ENCODE assay signal across 8 mouse cellular contexts in the genomic region with DNA sequence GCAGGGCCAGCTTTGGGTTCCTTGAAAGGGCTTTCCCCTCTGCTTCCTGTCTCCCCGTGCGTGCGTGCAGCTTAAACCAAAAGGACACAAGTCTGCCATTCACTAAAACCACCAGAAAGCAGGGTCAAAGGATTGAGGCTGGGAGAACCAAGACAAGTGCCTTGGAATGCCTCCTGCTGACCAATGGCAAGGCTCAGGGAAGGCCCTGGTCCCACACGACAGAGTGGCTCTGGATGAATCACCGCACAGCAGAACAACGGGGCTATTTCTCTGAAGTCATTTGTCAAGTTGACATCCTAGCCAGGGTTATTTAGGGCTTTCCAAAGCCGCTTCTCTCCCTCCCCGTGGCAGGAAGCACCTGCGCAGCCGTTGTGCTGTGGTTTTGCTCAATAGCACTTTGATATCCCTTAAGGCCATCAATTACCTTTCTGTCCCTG.
A peak's percentile ranks its signal among the peaks of the same experiment; 100 is the strongest.
DNase-seq lines count a peak whose midpoint lies in the region; ATAC-seq and TF ChIP-seq lines count a peak whose summit lies in the region.

No protein-coding gene starts in this region.

- no peaks in the 10 kb centered on the region for H3K27me3 ChIP-seq in lung, embryonic 14.5 days (ENCODE audit: insufficient read depth, low read length)
- H3K27me3 ChIP-seq in embryonic facial prominence, embryonic 14.5 days (replicated peaks; ENCODE audit: control insufficient read depth, insufficient read depth, low read length) = no peaks in the 10 kb centered on the region
- H3K27me3 ChIP-seq in limb, embryonic 11.5 days (ENCODE audit: control insufficient read depth, insufficient read depth, low read length) = no peaks in the 10 kb centered on the region

- WGBS in lung, embryonic 14.5 days = 18% methylated on average over 10 of the region's 10 CpGs
- WGBS in embryonic facial prominence, embryonic 14.5 days = 33% methylated on average over 10 of the region's 10 CpGs
- 11% methylated on average over 10 of the region's 10 CpGs for WGBS in limb, embryonic 11.5 days

- H3K27ac ChIP-seq in lung, embryonic 14.5 days (ENCODE audit: low read depth) = peak overlapping the region; percentile 48
- no peak overlapping the region for H3K27ac ChIP-seq in embryonic facial prominence, embryonic 14.5 days (replicated peaks; ENCODE audit: low read depth, low read length)
- 0 out of 2 replicates have a peak overlapping the region, but pooled peaks have one; percentile 45 for H3K27ac ChIP-seq in limb, embryonic 11.5 days (replicated peaks; ENCODE audit: low read depth, low read length)
- no peak overlapping the region for H3K27ac ChIP-seq in left cerebral cortex, adult 2 months

- no peak overlapping the region for H3K4me3 ChIP-seq in lung, embryonic 14.5 days (ENCODE audit: low read depth, low read length)
- H3K4me3 ChIP-seq in embryonic facial prominence, embryonic 14.5 days (ENCODE audit: low read depth, low read length) = no peak overlapping the region
- H3K4me3 ChIP-seq in limb, embryonic 11.5 days (ENCODE audit: low read depth, low read length) = no peak overlapping the region
- no peak overlapping the region for H3K4me3 ChIP-seq in left cerebral cortex, adult 2 months

- intact Hi-C loops in left cerebral cortex, adult 2 months (cut with DNase I) = no loop called here

- H3K4me2 ChIP-seq in lung, embryonic 14.5 days = no peak overlapping the region
- no peak overlapping the region for H3K4me2 ChIP-seq in embryonic facial prominence, embryonic 14.5 days (ENCODE audit: low read depth, low read length)
- H3K4me2 ChIP-seq in limb, embryonic 11.5 days (ENCODE audit: low read depth, severe bottlenecking) = no peak overlapping the region

- no peak for TF ChIP-seq CTCF in lung, embryonic 14.5 days (IDR thresholded peaks at IDR 0.05; ENCODE audit: low read depth)
- no peak for TF ChIP-seq CTCF in left cerebral cortex, adult 2 months (IDR thresholded peaks at IDR 0.05)

- DNase-seq in lung, embryonic 14.5 days = peak; percentile 70
- no peak for DNase-seq in lung, postnatal 10 days
- no peak for DNase-seq in embryonic facial prominence, embryonic 14.5 days (ENCODE audit: low spot score)
- peak; percentile 55 for DNase-seq in limb, embryonic 11.5 days (ENCODE audit: low spot score)
- DNase-seq in thymus, postnatal 10 days (ENCODE audit: low spot score in 2 of 2) = peak; percentile 56 to 64
- no peak for DNase-seq in left cerebral cortex, adult 2 months (ENCODE audit: extremely low spot score in 1 of 2, low spot score in 2 of 2)
- no peak for DNase-seq in testis, postnatal 14 days (ENCODE audit: low spot score)
- no peak for DNase-seq in frontal cortex, adult 2 months (ENCODE audit: extremely low spot score in 1 of 2, low spot score in 1 of 2)

- no peaks in the 10 kb centered on the region for H3K36me3 ChIP-seq in lung, embryonic 14.5 days (ENCODE audit: insufficient read depth)
- H3K36me3 ChIP-seq in embryonic facial prominence, embryonic 14.5 days (ENCODE audit: control insufficient read depth, insufficient read depth, low read length) = no peaks in the 10 kb centered on the region
- H3K36me3 ChIP-seq in limb, embryonic 11.5 days (ENCODE audit: control insufficient read depth, insufficient read depth, low read length) = no peaks in the 10 kb centered on the region

- no peaks in the 10 kb centered on the region for H3K9me3 ChIP-seq in lung, embryonic 14.5 days (ENCODE audit: low read depth, low read length)
- H3K9me3 ChIP-seq in embryonic facial prominence, embryonic 14.5 days (ENCODE audit: control insufficient read depth, low read length) = no peaks in the 10 kb centered on the region
- no peaks in the 10 kb centered on the region for H3K9me3 ChIP-seq in limb, embryonic 11.5 days (ENCODE audit: control insufficient read depth, low read length)

- ATAC-seq in lung, embryonic 14.5 days (ENCODE audit: insufficient read depth) = peak; percentile 58; the same call in 1 of the 2 replicates
- ATAC-seq in embryonic facial prominence, embryonic 14.5 days (ENCODE audit: low read depth) = peak; percentile 49; the same call in 1 of the 2 replicates
- ATAC-seq in limb, embryonic 11.5 days (ENCODE audit: insufficient number of reproducible peaks, low FRiP score, low TSS enrichment, low read depth) = 0 out of 2 replicates have a peak, but pooled peaks have one; percentile 58

- H3K9ac ChIP-seq in lung, embryonic 14.5 days = no peak overlapping the region
- H3K9ac ChIP-seq in embryonic facial prominence, embryonic 14.5 days (ENCODE audit: low read depth, low read length) = no peak overlapping the region
- 0 out of 2 replicates have a peak overlapping the region, but pooled peaks have one; percentile 8 for H3K9ac ChIP-seq in limb, embryonic 11.5 days (ENCODE audit: low read length)

- H3K4me1 ChIP-seq in lung, embryonic 14.5 days (ENCODE audit: insufficient read depth) = peaks cover 25% of the 10 kb centered on the region
- peaks cover 32% of the 10 kb centered on the region for H3K4me1 ChIP-seq in embryonic facial prominence, embryonic 14.5 days (ENCODE audit: control insufficient read depth, insufficient read depth, low read length)
- H3K4me1 ChIP-seq in limb, embryonic 11.5 days (ENCODE audit: control insufficient read depth, insufficient read depth, low read length) = peaks cover 21% of the 10 kb centered on the region

Comparison
In these comparisons a context has a peak if more than half of its experiments do, and no peak if none do; other contexts are left out.
1. DNase-seq: peak in lung, embryonic 14.5 days (single experiment), limb, embryonic 11.5 days (single experiment) and thymus, postnatal 10 days (2 of 2); none in lung, postnatal 10 days (single experiment), embryonic facial prominence, embryonic 14.5 days (single experiment), left cerebral cortex, adult 2 months (0 of 2), testis, postnatal 14 days (single experiment) and frontal cortex, adult 2 months (0 of 2).
2. H3K27ac ChIP-seq: peak in lung, embryonic 14.5 days (single experiment) and limb, embryonic 11.5 days (single experiment); none in embryonic facial prominence, embryonic 14.5 days (single experiment) and left cerebral cortex, adult 2 months (single experiment).
3. Peak in every context shown above with its lines, with median percentiles within 50 percentile points of each other: ATAC-seq.